Mouse (Mus musculus) 3134 (cell line): ENCODE results near the gene Scgb2b12.
"Not testable (repeated sequence)": the region's sequence is repeated elsewhere in the genome, so short reads cannot be mapped to it uniquely, and the experiment has no call there.

Experiments
- DNase-seq: peaks from one replicate; pipeline ENCODE4 v3.0.0-alpha.2; 2011; ENCODE audit warnings: low spot score; ENCODE audit not compliant: insufficient read length; ENCODE audit errors: extremely low read depth

The Scgb2b12 gene

DNA sequence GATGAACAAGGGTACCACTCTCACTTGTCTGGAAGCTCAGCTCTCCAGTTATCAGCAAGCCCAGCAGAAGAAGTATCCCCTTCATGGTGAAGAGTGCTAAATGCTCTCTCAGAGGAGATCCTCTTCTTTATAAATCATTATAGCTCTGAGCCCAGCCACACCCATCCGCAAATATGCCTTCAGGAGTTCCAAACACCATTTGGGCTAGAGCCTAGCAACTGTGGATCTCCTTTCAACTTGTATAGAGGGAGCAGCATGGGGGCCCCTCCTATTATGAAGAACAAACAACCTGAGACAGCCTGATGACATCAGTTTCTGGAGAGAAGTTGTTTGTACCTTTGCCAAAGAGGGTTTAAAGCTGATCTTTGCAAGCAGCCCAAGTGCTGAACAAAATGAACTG lies at the start of gene Scgb2b12:
TSS of gene Scgb2b12 (minus strand) at position 101 of the 400 bp plus-strand sequence.
- not testable (repeated sequence) for DNase-seq

DNA sequence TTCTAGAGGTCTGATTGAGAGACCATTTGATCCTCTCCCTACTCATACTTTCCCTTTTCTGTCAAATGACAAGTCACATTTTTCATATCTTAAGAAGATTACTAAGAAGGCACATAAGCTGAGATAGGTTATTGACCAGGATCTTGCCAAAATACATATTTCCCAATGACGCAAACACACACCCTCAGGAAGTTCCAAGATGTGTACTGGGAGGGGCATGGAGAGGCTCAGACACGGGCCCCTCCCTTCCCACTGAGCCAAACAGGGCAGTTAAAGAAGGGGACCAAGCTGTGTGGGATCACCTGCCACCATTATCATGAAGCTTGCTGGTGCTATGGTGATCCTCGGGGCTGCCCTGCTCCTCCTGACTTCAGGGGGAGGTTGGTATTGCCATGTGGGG lies 6.8 kb upstream of the Scgb2b12 start, which contains the start of gene Scgb1b12:
TSS of gene Scgb1b12 (plus strand) at position 301 of the 400 bp plus-strand sequence.
- not testable (repeated sequence) for DNase-seq
